Mouse (Mus musculus): ENCODE data around the gene Adamtsl1. TPM values are rescaled to one million over a fixed set of nuclear protein-coding genes. Genes with fewer than 3 reads are reported as not detected.

Gene Adamtsl1
- total and polyA plus RNA-seq, 3 experiments = 0.05 TPM; not detected in 2

DNA sequence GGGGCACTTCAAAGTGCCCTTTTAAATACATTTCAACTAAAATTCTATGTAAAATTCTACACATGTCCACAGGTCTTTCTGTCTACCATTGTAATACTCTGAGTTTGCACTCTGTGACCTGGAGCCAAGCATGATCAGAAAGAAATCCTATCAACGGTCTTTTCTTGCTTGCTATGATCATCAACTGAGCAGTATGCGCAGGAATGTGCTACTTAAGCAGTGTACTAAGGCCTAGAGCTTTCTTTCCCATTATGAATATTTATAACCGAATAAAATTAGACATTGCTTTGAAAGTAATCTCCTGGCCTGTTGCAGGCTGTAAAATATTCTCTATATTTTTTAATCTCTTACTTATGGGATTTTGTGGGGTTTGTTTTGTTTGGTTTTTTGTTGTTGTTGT, 248.7 kb downstream of the Adamtsl1 start:
- TF ChIP-seq GATA2 (IDR thresholded peaks at IDR 0.05; ENCODE audit: borderline replicate concordance, low read depth, low read length) = no peak
- TF ChIP-seq POLR2AphosphoS5 (IDR thresholded peaks at IDR 0.05; ENCODE audit: insufficient replicate concordance, low read depth, low read length) = no peak
- TF ChIP-seq CTCF (IDR thresholded peaks at IDR 0.05; ENCODE audit: low read depth, low read length) = no peak
- TF ChIP-seq TAL1 (conservative IDR thresholded peaks at IDR 0.05; ENCODE audit: low read depth, low read length) = no peak
- TF ChIP-seq GATA1 (IDR thresholded peaks at IDR 0.05; ENCODE audit: borderline replicate concordance, low read length) = no peak
- no peaks in the 10 kb centered on the region for H3K4me1 ChIP-seq (ENCODE audit: insufficient read depth, low read depth, low read length)
- DNase-seq (ENCODE audit: low spot score) = no peak
- H3K9me3 ChIP-seq (replicated peaks) = no peaks in the 10 kb centered on the region
- H3K36me3 ChIP-seq (replicated peaks) = no peaks in the 10 kb centered on the region
- no peaks in the 10 kb centered on the region for H3K27me3 ChIP-seq (ENCODE audit: insufficient read depth, low read length)
- no peak for ATAC-seq (ENCODE audit: extremely low read depth, insufficient number of reproducible peaks, low FRiP score, poor library complexity, severe bottlenecking)
- no peak overlapping the region for H3K4me3 ChIP-seq (ENCODE audit: low read depth, low read length)

DNA sequence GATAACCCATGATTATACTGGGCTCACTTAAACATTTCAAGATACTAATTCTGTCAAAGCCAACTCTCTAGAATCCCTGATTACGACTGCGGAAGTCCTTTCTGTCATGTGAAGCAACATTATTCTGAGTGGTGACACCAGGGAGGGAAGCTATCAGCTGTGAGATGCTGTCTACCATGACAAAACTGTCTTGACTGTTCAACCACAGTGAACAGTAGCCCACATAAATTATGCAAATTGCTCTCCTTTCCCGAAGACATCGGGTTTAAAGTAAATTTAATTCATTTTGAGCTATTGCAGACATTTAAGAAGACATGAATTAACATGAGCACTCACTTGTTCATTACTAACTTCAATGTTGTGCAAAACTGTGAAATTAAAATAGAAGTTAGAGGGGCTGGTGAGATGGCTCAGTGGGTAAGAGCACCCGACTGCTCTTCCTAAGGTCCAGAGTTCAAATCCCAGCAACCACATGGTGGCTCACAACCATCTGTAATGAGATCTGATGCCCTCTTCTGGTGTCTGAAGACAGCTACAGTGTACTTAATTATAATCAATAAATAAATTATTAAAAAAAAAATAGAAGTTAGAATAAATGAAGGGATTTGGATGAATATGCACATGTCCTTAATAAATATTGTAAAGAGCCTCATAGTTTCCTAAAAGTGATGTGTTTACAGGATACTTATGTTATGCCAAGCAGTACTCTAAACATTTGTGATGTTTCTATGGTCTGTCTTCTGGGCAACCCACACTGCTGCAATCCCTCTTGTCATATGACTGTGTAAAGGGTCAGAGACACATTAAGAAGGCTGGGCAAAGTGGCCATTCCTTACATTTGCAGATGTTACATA, 249.4 kb downstream of the Adamtsl1 start:
- Histone ChIP-seq H3K27me3 (ENCODE audit: insufficient read depth, low read length) (no peaks in the 10 kb centered on the region), H3K36me3 (replicated peaks) (no peaks in the 10 kb centered on the region), H3K4me1 (ENCODE audit: insufficient read depth, low read depth, low read length) (no peaks in the 10 kb centered on the region), H3K9me3 (replicated peaks) (no peaks in the 10 kb centered on the region), H3K4me3 (ENCODE audit: low read depth, low read length) (no peak overlapping the region)
- ATAC-seq (ENCODE audit: extremely low read depth, insufficient number of reproducible peaks, low FRiP score, poor library complexity, severe bottlenecking) (no peak), DNase-seq (ENCODE audit: low spot score) (no peak)
- no peak for TF ChIP-seq POLR2AphosphoS5 (IDR thresholded peaks at IDR 0.05; ENCODE audit: insufficient replicate concordance, low read depth, low read length)
- no peak for TF ChIP-seq TAL1 (conservative IDR thresholded peaks at IDR 0.05; ENCODE audit: low read depth, low read length)

DNA sequence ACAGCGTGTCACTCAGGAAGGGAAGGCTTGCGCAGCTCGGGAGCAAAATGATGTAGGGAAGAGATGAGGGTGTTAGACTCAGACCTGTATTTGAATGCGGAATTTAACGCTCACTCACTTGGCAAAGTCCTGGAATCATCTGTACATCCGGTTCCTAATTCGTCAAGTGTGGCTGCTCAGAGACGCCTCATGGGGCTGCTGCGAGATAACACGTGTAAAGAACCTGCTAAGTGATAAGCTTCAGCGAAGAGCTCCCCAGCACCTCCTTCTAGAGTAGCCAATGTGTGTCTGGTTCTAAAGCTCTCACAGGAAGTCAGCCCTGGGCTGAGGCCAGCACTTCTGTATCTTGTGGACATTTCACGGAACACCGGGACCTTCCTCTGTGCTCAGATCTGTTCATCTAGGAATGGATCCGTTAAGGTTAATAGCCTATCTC, 250.1 kb downstream of the Adamtsl1 start:
- Histone ChIP-seq H3K4me3 (ENCODE audit: low read depth, low read length) (no peak overlapping the region), H3K36me3 (replicated peaks) (no peaks in the 10 kb centered on the region), H3K9me3 (replicated peaks) (no peaks in the 10 kb centered on the region), H3K4me1 (ENCODE audit: insufficient read depth, low read depth, low read length) (no peaks in the 10 kb centered on the region), H3K27me3 (ENCODE audit: insufficient read depth, low read length) (no peaks in the 10 kb centered on the region)
- TF ChIP-seq TAL1 (conservative IDR thresholded peaks at IDR 0.05; ENCODE audit: low read depth, low read length) = no peak
- no peak for TF ChIP-seq GATA2 (IDR thresholded peaks at IDR 0.05; ENCODE audit: borderline replicate concordance, low read depth, low read length)
- no peak for TF ChIP-seq GATA1 (IDR thresholded peaks at IDR 0.05; ENCODE audit: borderline replicate concordance, low read length)
- TF ChIP-seq CTCF (IDR thresholded peaks at IDR 0.05; ENCODE audit: low read depth, low read length) = no peak
- no peak for TF ChIP-seq POLR2AphosphoS5 (IDR thresholded peaks at IDR 0.05; ENCODE audit: insufficient replicate concordance, low read depth, low read length)
- DNase-seq (ENCODE audit: low spot score) = no peak
- no peak for ATAC-seq (ENCODE audit: extremely low read depth, insufficient number of reproducible peaks, low FRiP score, poor library complexity, severe bottlenecking)

- ATAC-seq (ENCODE audit: extremely low read depth, insufficient number of reproducible peaks, low FRiP score, poor library complexity, severe bottlenecking) (no peak), DNase-seq (ENCODE audit: low spot score) (no peak)
- H3K4me1 ChIP-seq (ENCODE audit: insufficient read depth, low read depth, low read length) = no peaks in the 10 kb centered on the region
- no peaks in the 10 kb centered on the region for H3K27me3 ChIP-seq (ENCODE audit: insufficient read depth, low read length)
- no peak overlapping the region for H3K4me3 ChIP-seq (ENCODE audit: low read depth, low read length)
- TF ChIP-seq TAL1 (conservative IDR thresholded peaks at IDR 0.05; ENCODE audit: low read depth, low read length) = no peak
- TF ChIP-seq GATA2 (IDR thresholded peaks at IDR 0.05; ENCODE audit: borderline replicate concordance, low read depth, low read length) = no peak
- no peak for TF ChIP-seq CTCF (IDR thresholded peaks at IDR 0.05; ENCODE audit: low read depth, low read length)
- no peak for TF ChIP-seq POLR2AphosphoS5 (IDR thresholded peaks at IDR 0.05; ENCODE audit: insufficient replicate concordance, low read depth, low read length)
- TF ChIP-seq GATA1 (IDR thresholded peaks at IDR 0.05; ENCODE audit: borderline replicate concordance, low read length) = no peak
- no peaks in the 10 kb centered on the region for H3K36me3 ChIP-seq (replicated peaks)
- H3K9me3 ChIP-seq (replicated peaks) = no peaks in the 10 kb centered on the region
Measured at GRCm38 (mm10) chr4:85764476-85764875, 250.5 kb downstream of the Adamtsl1 start.

DNA sequence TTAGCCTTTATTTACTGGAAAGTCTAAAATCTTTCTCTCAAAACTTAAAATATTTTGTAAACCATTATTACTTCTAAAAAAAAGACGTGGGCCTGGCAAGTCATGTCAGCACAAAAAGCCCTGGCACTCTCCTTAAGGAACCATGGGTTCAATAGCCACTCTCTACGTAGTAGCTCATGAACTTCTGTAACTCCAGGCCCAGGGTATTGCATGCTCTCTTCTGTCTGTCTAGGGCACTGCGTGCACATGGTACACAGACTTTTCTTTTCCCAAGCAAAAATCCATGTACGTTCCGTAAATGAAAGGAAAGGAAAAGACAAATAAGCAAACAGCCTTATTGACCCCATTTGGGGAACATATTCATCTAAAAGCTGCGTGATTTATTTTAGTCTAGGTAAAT, 253.7 kb downstream of the Adamtsl1 start:
- ATAC-seq (ENCODE audit: extremely low read depth, insufficient number of reproducible peaks, low FRiP score, poor library complexity, severe bottlenecking) (no peak), DNase-seq (ENCODE audit: low spot score) (no peak)
- Histone ChIP-seq H3K4me3 (ENCODE audit: low read depth, low read length) (no peak overlapping the region), H3K4me1 (ENCODE audit: insufficient read depth, low read depth, low read length) (no peaks in the 10 kb centered on the region), H3K9me3 (replicated peaks) (no peaks in the 10 kb centered on the region), H3K27me3 (ENCODE audit: insufficient read depth, low read length) (no peaks in the 10 kb centered on the region), H3K36me3 (replicated peaks) (no peaks in the 10 kb centered on the region)
- TF ChIP-seq GATA2 (IDR thresholded peaks at IDR 0.05; ENCODE audit: borderline replicate concordance, low read depth, low read length) (no peak), POLR2AphosphoS5 (IDR thresholded peaks at IDR 0.05; ENCODE audit: insufficient replicate concordance, low read depth, low read length) (no peak), TAL1 (conservative IDR thresholded peaks at IDR 0.05; ENCODE audit: low read depth, low read length) (no peak), GATA1 (IDR thresholded peaks at IDR 0.05; ENCODE audit: borderline replicate concordance, low read length) (no peak), CTCF (IDR thresholded peaks at IDR 0.05; ENCODE audit: low read depth, low read length) (no peak)

- ATAC-seq (ENCODE audit: extremely low read depth, insufficient number of reproducible peaks, low FRiP score, poor library complexity, severe bottlenecking) (no peak), DNase-seq (ENCODE audit: low spot score) (no peak)
- Histone ChIP-seq H3K4me1 (ENCODE audit: insufficient read depth, low read depth, low read length) (no peaks in the 10 kb centered on the region), H3K27me3 (ENCODE audit: insufficient read depth, low read length) (no peaks in the 10 kb centered on the region), H3K9me3 (replicated peaks) (no peaks in the 10 kb centered on the region), H3K36me3 (replicated peaks) (no peaks in the 10 kb centered on the region), H3K4me3 (ENCODE audit: low read depth, low read length) (no peak overlapping the region)
- TF ChIP-seq GATA2 (IDR thresholded peaks at IDR 0.05; ENCODE audit: borderline replicate concordance, low read depth, low read length) = no peak
- no peak for TF ChIP-seq CTCF (IDR thresholded peaks at IDR 0.05; ENCODE audit: low read depth, low read length)
- no peak for TF ChIP-seq POLR2AphosphoS5 (IDR thresholded peaks at IDR 0.05; ENCODE audit: insufficient replicate concordance, low read depth, low read length)
- no peak for TF ChIP-seq GATA1 (IDR thresholded peaks at IDR 0.05; ENCODE audit: borderline replicate concordance, low read length)
- no peak for TF ChIP-seq TAL1 (conservative IDR thresholded peaks at IDR 0.05; ENCODE audit: low read depth, low read length)
Measured at GRCm38 (mm10) chr4:85768107-85768506, 254.1 kb downstream of the Adamtsl1 start.

All from G1E (cell line).